Mouse (Mus musculus) embryonic facial prominence, embryonic 15.5 days (tissue): ENCODE measurements around the gene H2-T3. TPM values are rescaled to one million over a fixed set of nuclear protein-coding genes. Genes with fewer than 3 reads are reported as not detected.
A peak's percentile ranks its signal among the peaks of the same experiment; 100 is the strongest.
"Not testable (repeated sequence)": the region's sequence is repeated elsewhere in the genome, so short reads cannot be mapped to it uniquely, and the experiment has no call there.

Experiments
- ATAC-seq: fragments of 200-750 bp; cut with Nextera tagmentation; 2 replicates; pipeline ENCODE4 v1.8.0; 2017; ENCODE audit warnings: low read depth, moderate TSS enrichment; ENCODE audit not compliant: insufficient number of reproducible peaks, low FRiP score, low TSS enrichment
- H3K27ac ChIP-seq: fragments of 300-500 bp; sonication (generic); replicated peaks from 2 replicates; pipeline ENCODE4 v1.5.1; 2015; ENCODE audit warnings: mild to moderate bottlenecking, inconsistent platforms
- H3K27me3 ChIP-seq: fragments of 300-500 bp; sonication (generic); 2 replicates; pipeline ENCODE4 v1.6.1; 2015; ENCODE audit warnings: inconsistent platforms
- H3K36me3 ChIP-seq: fragments of 300-500 bp; sonication (generic); 2 replicates; pipeline ENCODE4 v1.6.1; 2015; ENCODE audit warnings: mild to moderate bottlenecking, inconsistent platforms
- H3K4me1 ChIP-seq: fragments of 300-500 bp; sonication (generic); 2 replicates; pipeline ENCODE4 v1.6.1; 2015; ENCODE audit warnings: inconsistent platforms
- H3K4me2 ChIP-seq: fragments of 300-500 bp; sonication (generic); replicated peaks from 2 replicates; pipeline ENCODE4 v1.6.1; 2015; ENCODE audit warnings: mild to moderate bottlenecking, inconsistent platforms
- H3K4me3 ChIP-seq: fragments of 300-500 bp; sonication (generic); replicated peaks from 2 replicates; pipeline ENCODE4 v1.5.1; 2015; ENCODE audit warnings: mild to moderate bottlenecking, inconsistent platforms
- H3K9ac ChIP-seq: fragments of 300-500 bp; sonication (generic); 2 replicates; pipeline ENCODE4 v1.6.1; 2015; ENCODE audit warnings: inconsistent platforms
- H3K9me3 ChIP-seq: fragments of 300-500 bp; sonication (generic); replicated peaks from 2 replicates; pipeline ENCODE4 v1.6.1; 2016; ENCODE audit warnings: inconsistent platforms
- WGBS: fragments of 180-500 bp; shearing (Covaris S2); methylation state at CpG from one replicate; pipeline ENCODE4 v1.1.7; 2015; 5-methylcytosine and 5-hydroxymethylcytosine counted together
- polyA plus RNA-seq: library from polyadenylated mRNA; unstranded; fragments of >200 nt; fragmentation: Nextera tagmentation; extraction: Ambion mirVana; gene quantifications from 2 replicates; pipeline ENCODE4 v1.2.1, GENCODE M21; 2015

The H2-T3 gene
- polyA plus RNA-seq, 1 experiment from 2014 or later = not detected

DNA sequence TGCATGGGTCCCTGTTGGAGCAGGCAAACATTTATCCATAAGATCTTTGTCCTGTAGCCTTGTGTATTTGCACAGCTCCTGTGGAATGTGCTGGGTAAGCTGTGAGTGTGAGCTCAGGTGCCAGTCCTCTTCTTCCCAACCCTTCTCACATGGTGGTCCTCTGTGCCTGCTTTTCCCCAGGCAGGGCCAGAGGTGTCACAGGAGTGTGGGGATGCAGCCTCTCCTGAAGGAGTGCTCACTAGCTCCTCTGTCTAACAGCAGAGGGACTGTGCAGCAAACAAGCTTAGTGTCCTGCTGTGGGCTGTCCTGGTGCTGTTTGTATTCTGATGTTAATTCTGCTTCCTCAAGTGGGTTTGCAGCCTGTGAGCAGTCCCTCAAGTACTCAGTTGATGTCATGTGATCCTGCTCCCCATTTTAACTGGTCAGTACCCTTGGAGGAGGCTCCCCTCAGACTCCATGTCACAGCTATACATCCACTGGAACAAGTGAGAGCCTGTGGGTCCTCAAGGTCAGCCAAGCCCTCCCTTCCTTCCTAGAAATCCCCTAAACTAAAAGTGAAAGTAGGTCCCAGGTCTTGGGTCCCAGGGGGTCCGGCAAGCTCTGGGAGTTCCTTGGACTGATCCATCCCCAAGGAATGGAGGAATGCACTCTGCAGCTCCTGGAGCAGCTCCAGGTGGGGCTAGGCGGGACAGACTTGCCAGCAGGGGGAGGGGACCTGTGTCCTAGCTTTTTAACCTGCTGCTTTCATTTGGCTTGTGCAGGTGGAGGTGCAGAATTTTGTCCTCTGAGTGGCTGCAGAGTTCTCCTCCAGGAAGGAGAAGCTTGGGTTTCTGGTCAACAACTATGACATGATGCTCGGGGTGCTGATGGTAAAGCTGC, 35.6 kb downstream of the H2-T3 start:
- Histone ChIP-seq H3K4me1 (peaks cover 3% of the 10 kb centered on the region; the same call in 1 of the 2 replicates), H3K36me3 (no peaks in the 10 kb centered on the region), H3K9ac (no peak overlapping the region), H3K4me2 (no peak overlapping the region), H3K4me3 (no peak overlapping the region), H3K27ac (no peak overlapping the region), H3K9me3 (no peaks in the 10 kb centered on the region), H3K27me3 (peaks cover 62% of the 10 kb centered on the region)
- WGBS = 20% methylated on average over 3 of the region's 3 CpGs
- ATAC-seq = no peak

DNA sequence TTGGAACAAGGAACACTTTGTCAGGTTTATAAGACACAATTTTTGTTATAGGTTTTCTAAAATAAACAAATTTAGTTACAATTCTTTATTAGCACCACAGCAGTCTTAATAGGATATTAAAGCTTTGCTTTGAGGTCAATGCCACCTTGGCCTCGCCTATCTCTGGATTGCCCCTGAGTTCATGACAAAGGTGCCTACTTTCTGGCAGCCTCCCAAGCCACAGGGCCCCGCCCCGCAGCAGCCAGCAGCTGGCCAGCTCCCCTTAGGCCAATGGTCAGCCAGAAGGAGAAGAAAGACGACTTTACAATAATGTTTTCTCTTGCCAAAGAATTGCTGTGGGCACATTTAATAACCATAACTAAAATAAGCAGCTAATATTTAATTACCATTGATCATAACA, 38.9 kb downstream of the H2-T3 start:
- peaks cover 59% of the 10 kb centered on the region for H3K27me3 ChIP-seq
- not testable (repeated sequence) for ATAC-seq, H3K4me3 ChIP-seq

DNA sequence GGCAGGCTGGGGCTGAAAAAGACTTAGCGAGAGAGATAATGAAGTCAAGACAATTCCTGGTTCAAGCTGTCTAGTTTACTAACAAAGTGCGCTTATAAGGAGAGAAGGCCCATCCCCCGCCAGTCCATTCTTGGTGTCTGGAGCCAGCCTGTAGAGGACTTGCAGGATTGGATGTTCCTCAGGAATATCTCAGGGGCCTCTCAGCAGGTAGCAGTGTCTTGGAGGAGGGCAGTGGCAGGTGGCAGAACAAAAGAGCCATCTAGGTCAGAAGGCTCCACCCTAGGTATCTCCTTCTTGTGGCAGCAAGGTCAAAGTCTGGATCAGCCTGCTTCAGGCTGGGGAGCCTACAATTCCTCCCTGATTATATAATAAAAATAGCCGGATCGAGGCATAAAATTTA, 41.6 kb downstream of the H2-T3 start:
- H3K27ac ChIP-seq, H3K9ac ChIP-seq, H3K36me3 ChIP-seq, ATAC-seq, H3K4me3 ChIP-seq, H3K4me2 ChIP-seq, H3K9me3 ChIP-seq: not testable (repeated sequence)
- Histone ChIP-seq H3K27me3 (peaks cover 56% of the 10 kb centered on the region), H3K4me1 (peaks cover 10% of the 10 kb centered on the region)
- 73% methylated on average over 5 of the region's 5 CpGs for WGBS

More for the DNA sequence above, 38.9 kb downstream of the H2-T3 start:
- not testable (repeated sequence) for H3K4me1 ChIP-seq, H3K36me3 ChIP-seq, H3K9me3 ChIP-seq, H3K27ac ChIP-seq, H3K4me2 ChIP-seq, H3K9ac ChIP-seq
- WGBS = 43% methylated on average over 4 of the region's 4 CpGs

DNA sequence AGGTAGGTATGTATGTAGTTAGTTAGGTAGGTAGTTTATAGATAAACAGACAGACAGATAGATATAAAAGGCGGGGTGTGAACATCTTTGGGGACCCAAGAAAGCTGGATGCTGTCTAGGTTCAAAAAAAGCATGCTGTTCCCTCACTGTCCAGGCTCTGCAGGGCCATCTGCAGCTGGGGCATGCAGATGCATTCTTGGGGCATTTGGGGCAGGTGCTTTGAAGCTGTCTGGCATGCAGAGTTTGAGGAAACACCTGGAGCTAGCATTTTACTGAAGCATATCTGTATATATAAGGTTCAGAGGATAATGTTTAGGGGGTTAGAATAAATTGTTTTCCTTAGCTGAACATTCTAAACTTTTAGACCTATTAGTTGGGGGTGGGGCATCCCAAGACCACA, 43.1 kb downstream of the H2-T3 start:
- not testable (repeated sequence) for H3K4me2 ChIP-seq

DNA sequence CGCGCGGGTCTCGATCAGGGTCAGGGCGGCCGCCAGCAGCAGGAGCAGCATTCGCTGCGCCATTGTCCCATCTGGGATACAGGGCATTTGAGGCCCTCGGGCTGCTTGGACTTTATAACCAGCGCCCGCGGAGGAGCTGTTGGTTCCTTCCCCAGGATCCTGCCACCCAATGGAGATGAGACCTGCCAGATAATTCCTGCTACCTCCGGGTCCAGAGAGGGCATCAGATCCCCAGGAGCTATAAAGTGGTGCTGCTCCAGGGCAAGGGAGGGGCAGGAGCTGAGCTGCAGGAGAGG, 44.3 kb downstream of the H2-T3 start:
- not testable (repeated sequence) for H3K9ac ChIP-seq, H3K36me3 ChIP-seq, H3K9me3 ChIP-seq, H3K27ac ChIP-seq, ATAC-seq
- H3K4me2 ChIP-seq = peak overlapping the region; percentile 65
- peaks cover 10% of the 10 kb centered on the region for H3K4me1 ChIP-seq
- H3K27me3 ChIP-seq = peaks cover 55% of the 10 kb centered on the region
- 0% methylated on average over 13 of the region's 13 CpGs for WGBS
- H3K4me3 ChIP-seq = peak overlapping the region; percentile 44

More for the DNA sequence above, 43.1 kb downstream of the H2-T3 start:
- not testable (repeated sequence) for H3K27ac ChIP-seq, H3K36me3 ChIP-seq, H3K4me3 ChIP-seq, ATAC-seq, H3K9me3 ChIP-seq, H3K9ac ChIP-seq
- H3K4me1 ChIP-seq = peaks cover 10% of the 10 kb centered on the region
- H3K27me3 ChIP-seq = peaks cover 55% of the 10 kb centered on the region
- 72% methylated on average over 1 of the region's 1 CpGs for whole genome bisulfite sequencing

DNA sequence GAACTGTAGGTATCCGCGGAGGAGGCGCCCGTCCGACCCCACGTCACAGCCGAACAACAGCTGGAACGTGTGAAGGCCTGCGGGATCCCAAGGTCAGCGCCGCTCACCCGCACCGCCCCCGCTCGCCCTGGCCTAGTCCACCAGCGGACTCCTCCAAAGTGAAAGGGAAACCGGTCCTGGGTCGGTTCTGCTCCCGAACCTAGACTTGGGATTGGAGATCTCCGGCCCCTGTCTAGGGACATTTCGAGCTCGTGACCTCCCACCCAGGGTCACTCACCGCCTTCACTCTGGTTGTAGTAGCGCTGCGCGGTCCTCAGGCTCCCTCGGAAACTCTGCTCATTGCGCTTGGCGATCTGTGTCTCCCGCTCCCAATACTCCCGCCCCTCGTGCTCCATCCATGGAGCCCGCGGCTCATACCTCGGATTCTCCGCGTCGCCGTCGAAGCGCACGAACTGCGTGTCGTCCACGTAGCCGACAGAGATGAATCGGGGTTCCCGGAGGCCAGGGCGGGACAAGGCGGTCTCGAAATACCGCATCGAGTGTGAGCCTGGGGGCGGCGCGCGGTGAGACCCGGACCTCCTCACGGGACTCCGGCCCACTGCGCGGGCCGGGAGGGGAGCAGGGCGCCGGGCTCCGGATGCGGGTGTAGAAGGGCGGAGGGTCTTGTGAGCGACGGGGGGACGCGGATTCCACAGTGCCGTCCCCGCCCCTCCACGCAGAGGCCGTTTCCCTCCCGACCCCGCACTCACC, 44.8 kb downstream of the H2-T3 start:
- Histone ChIP-seq H3K27me3 (peaks cover 55% of the 10 kb centered on the region), H3K4me3 (peak overlapping the region; percentile 44), H3K27ac (no peak overlapping the region), H3K36me3 (no peaks in the 10 kb centered on the region), H3K4me1 (peaks cover 10% of the 10 kb centered on the region), H3K9ac (no peak overlapping the region), H3K9me3 (no peaks in the 10 kb centered on the region), H3K4me2 (peak overlapping the region; percentile 65)
- 1% methylated on average over 76 of the region's 78 CpGs for WGBS
- no peak; the same call in 1 of the 2 replicates for ATAC-seq

DNA sequence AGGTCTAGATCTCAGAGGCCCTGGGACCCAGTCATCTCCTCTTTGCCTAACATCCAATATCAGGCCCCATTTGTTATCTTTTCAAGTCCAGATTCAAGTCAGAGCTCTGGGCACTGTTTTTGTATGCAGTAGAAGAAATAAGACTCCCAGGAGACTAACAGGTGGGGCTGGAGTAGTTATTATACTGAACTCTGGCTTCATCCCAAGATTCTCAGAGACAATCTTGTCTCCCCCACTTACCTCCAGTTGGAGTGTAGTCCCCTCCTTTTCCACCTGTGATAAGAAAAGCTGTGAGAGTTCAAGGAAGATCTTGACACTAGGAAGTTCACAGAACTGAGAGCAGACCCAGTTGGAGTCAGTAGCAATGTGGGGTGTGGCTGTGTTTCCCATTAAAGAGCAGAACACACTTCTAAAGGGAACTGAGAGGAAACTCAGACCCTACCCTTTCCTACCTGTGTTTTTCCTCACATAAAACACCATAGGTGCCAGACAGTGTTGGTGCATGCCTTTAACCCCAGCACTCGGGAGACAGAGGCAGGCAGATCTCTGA, 53.7 kb downstream of the H2-T3 start:
- 76% methylated on average over 1 of the region's 1 CpGs for WGBS
- H3K27ac ChIP-seq, H3K9me3 ChIP-seq, H3K4me1 ChIP-seq, H3K4me2 ChIP-seq, H3K9ac ChIP-seq, H3K36me3 ChIP-seq, ATAC-seq, H3K4me3 ChIP-seq: not testable (repeated sequence)
- H3K27me3 ChIP-seq = peaks cover 19% of the 10 kb centered on the region

Other genes with a start within 250 kb of the H2-T3 start
- gene Abcf1, start 220.5 kb downstream of the H2-T3 start, polyA plus RNA-seq = 89.0 and 92.2 TPM in 2 replicates
- gene Gnl1, start 210.4 kb downstream of the H2-T3 start, polyA plus RNA-seq = 59.7 and 61.5 TPM in 2 replicates
- gene Prr3, start 210.1 kb downstream of the H2-T3 start, polyA plus RNA-seq = 37.8 and 41.4 TPM in 2 replicates
- gene H2-T24, start 169.7 kb downstream of the H2-T3 start, polyA plus RNA-seq = 3.0 and 3.7 TPM in 2 replicates
- gene H2-T23, start 157.4 kb downstream of the H2-T3 start, polyA plus RNA-seq = 24.9 and 26.4 TPM in 2 replicates
- gene H2-T22, start 147.5 kb downstream of the H2-T3 start, polyA plus RNA-seq = 26.8 and 27.2 TPM in 2 replicates
- 0.11 TPM in 1 of 2 replicates, not detected in the other for gene Gm6034, start 147.3 kb downstream of the H2-T3 start, polyA plus RNA-seq
- 0.12 TPM in 1 of 2 replicates, not detected in the other for gene Gm11127, start 131.9 kb downstream of the H2-T3 start, polyA plus RNA-seq
- not detected in 2 replicates for gene Gm19684, start 68.6 kb downstream of the H2-T3 start, polyA plus RNA-seq
- gene Gm7030, start 60.9 kb downstream of the H2-T3 start, polyA plus RNA-seq = not detected in 2 replicates
- gene Gm8909, start 21.8 kb downstream of the H2-T3 start, polyA plus RNA-seq = 0.33 TPM in 1 of 2 replicates, not detected in the other
- gene Rpp21, start 67.8 kb upstream of the H2-T3 start, polyA plus RNA-seq = 104 and 107 TPM in 2 replicates
- 17.0 and 19.1 TPM in 2 replicates for gene Trim39, start 82.0 kb upstream of the H2-T3 start, polyA plus RNA-seq
- 0.30 TPM in 1 of 2 replicates, not detected in the other for gene H2-M10.2, start 96.2 kb upstream of the H2-T3 start, polyA plus RNA-seq
- gene H2-M10.1, start 135.9 kb upstream of the H2-T3 start, polyA plus RNA-seq = not detected in 2 replicates
- gene H2-M10.3, start 178.1 kb upstream of the H2-T3 start, polyA plus RNA-seq = not detected in 2 replicates